Mouse (Mus musculus) naive thymus-derived CD4-positive, alpha-beta T cell, adult 5 months (primary cell): ENCODE data around the gene Vmn2r61. TPM values are rescaled to one million over a fixed set of nuclear protein-coding genes. Genes with fewer than 3 reads are reported as not detected.

Experiments
- polyA plus RNA-seq: library from polyadenylated mRNA; unstranded; fragments of 100-300 nt; shearing (Covaris generic); gene quantifications from one replicate; pipeline ENCODE4 v1.2.1, GENCODE M21; 2017

Vmn2r61 gene
- not detected for polyA plus RNA-seq

GRCm38 (mm10) chr7:42259753-42260152 is at the start of gene Vmn2r61:
Gene Vmn2r61 (plus strand): TSS chr7:42260053.

Other genes starting within 250 kb of the Vmn2r61 start
- gene Vmn2r59, start 201.0 kb upstream of the Vmn2r61 start, polyA plus RNA-seq = 0.06 TPM
- 0.07 TPM for gene Vmn2r60, start 152.3 kb upstream of the Vmn2r61 start, polyA plus RNA-seq
- gene 4933421I07Rik, start 188.1 kb downstream of the Vmn2r61 start, polyA plus RNA-seq = not detected
- gene Zfp141, start 245.7 kb downstream of the Vmn2r61 start, polyA plus RNA-seq = 23.5 TPM